27 mouse cellular contexts compared by ENCODE assay signal in the genomic region with DNA sequence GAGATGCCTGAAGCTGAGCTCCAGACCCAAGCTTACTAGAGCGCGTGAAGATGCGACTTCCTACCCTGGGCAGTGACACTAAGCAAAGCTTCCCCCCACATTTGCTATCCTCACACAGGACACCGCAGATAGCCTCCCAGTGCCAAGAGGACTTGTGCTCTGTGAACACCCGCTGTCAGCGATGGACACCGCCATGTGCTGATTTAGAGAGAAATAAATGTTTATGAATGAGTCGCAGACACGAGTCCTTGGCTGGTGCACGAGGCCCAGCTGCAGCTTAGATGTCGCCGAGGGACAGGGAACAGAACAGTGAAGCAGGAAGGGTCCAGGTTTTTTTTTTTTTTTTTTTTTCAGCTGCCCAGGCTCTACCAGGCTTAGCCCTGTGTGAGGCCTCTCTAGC. TPM values are rescaled to one million over a fixed set of nuclear protein-coding genes. Genes with fewer than 3 reads are reported as not detected.
A peak's percentile ranks its signal among the peaks of the same experiment; 100 is the strongest.
DNase-seq lines count a peak whose midpoint lies in the region; ATAC-seq lines count a peak whose summit lies in the region.
"Had no signal": no experiment of that assay in that cellular context is flagged by ENCODE, and none has a peak within 500 bp of the region (broad histone marks: within the 10 kb centered on the region; RNA-seq: fewer than 3 reads in every experiment).

No protein-coding gene starts in this region.

- no peak for DNase-seq in cerebellum, adult 11 months
- peak; percentile 42 for DNase-seq in left cerebral cortex, postnatal 4 days
- DNase-seq in left cerebral cortex, postnatal 25 days (ENCODE audit: low spot score in 2 of 2), result no peak
- DNase-seq in cerebellum, postnatal 25 days, result peak; percentile 18 to 38
- DNase-seq in adrenal gland, postnatal 14 days, result no peak
- DNase-seq: adrenal gland, adult 8-10 months; gastrocnemius, postnatal 10 days; kidney, adult 8-10 months; kidney, postnatal 4 days; liver, embryonic 13.5 days; lung, postnatal 36 days; right cerebral cortex, adult 18-20 months had no signal

- H3K4me3 ChIP-seq in neural tube, embryonic 13.5 days, result no peak overlapping the region
- H3K4me3 ChIP-seq in neural tube, embryonic 15.5 days (replicated peaks), result no peak overlapping the region
- H3K4me3 ChIP-seq: erythroblast, embryonic 14.5 days; heart, embryonic 15.5 days; limb, embryonic 10.5 days; limb, embryonic 15.5 days; liver, embryonic 13.5 days; lung, embryonic 15.5 days; stomach, embryonic 15.5 days had no signal

- no peak overlapping the region for H3K9ac ChIP-seq in neural tube, embryonic 13.5 days
- H3K9ac ChIP-seq in neural tube, embryonic 15.5 days (replicated peaks), result no peak overlapping the region
- H3K9ac ChIP-seq: heart, embryonic 15.5 days; limb, embryonic 15.5 days; liver, embryonic 13.5 days; lung, embryonic 15.5 days; stomach, embryonic 15.5 days had no signal

- no peaks in the 10 kb centered on the region for H3K36me3 ChIP-seq in neural tube, embryonic 13.5 days
- no peaks in the 10 kb centered on the region for H3K36me3 ChIP-seq in neural tube, embryonic 15.5 days
- H3K36me3 ChIP-seq: heart, embryonic 15.5 days; limb, embryonic 10.5 days; limb, embryonic 15.5 days; liver, embryonic 13.5 days; lung, embryonic 15.5 days; stomach, embryonic 15.5 days had no signal

- H3K27ac ChIP-seq in neural tube, embryonic 13.5 days (replicated peaks), result no peak overlapping the region
- no peak overlapping the region for H3K27ac ChIP-seq in neural tube, embryonic 15.5 days (replicated peaks)
- H3K27ac ChIP-seq: heart, embryonic 15.5 days; kidney, postnatal 0 days; limb, embryonic 10.5 days; limb, embryonic 15.5 days; liver, embryonic 13.5 days; lung, embryonic 15.5 days; stomach, embryonic 15.5 days had no signal

- WGBS in neural tube, embryonic 13.5 days, result 85% methylated on average over 12 of the region's 12 CpGs
- 64% methylated on average over 12 of the region's 12 CpGs for WGBS in neural tube, embryonic 15.5 days

- 0 out of 2 replicates have a peak, but pooled peaks have one; percentile 10 for ATAC-seq in cerebellum, adult (ENCODE audit: insufficient number of reproducible peaks, low FRiP score, low TSS enrichment)
- ATAC-seq in neural tube, embryonic 13.5 days (ENCODE audit: low read depth), result 0 out of 2 replicates have a peak, but pooled peaks have one; percentile 22
- no peak for ATAC-seq in neural tube, embryonic 15.5 days (ENCODE audit: low FRiP score)
- ATAC-seq: intestine, embryonic 16.5 days had no signal

- H3K4me2 ChIP-seq in neural tube, embryonic 13.5 days, result no peak overlapping the region
- H3K4me2 ChIP-seq in neural tube, embryonic 15.5 days, result no peak overlapping the region
- H3K4me2 ChIP-seq: heart, embryonic 15.5 days; limb, embryonic 15.5 days; liver, embryonic 13.5 days; lung, embryonic 15.5 days; midbrain, embryonic 11.5 days; stomach, embryonic 15.5 days had no signal

- H3K4me1 ChIP-seq in neural tube, embryonic 13.5 days (replicated peaks), result peaks cover 17% of the 10 kb centered on the region; the same call in 1 of the 2 replicates
- H3K4me1 ChIP-seq in neural tube, embryonic 15.5 days, result peaks cover 5% of the 10 kb centered on the region; the same call in 1 of the 2 replicates
- H3K4me1 ChIP-seq: heart, embryonic 15.5 days; limb, embryonic 10.5 days; limb, embryonic 15.5 days; liver, embryonic 13.5 days; lung, embryonic 15.5 days; stomach, embryonic 15.5 days had no signal

- intact Hi-C loops in left cerebral cortex, postnatal 4 days (cut with DNase I), result no loop called here
- intact Hi-C loops in left cerebral cortex, postnatal 25 days (cut with DNase I), result no loop called here

- no peaks in the 10 kb centered on the region for H3K9me3 ChIP-seq in neural tube, embryonic 13.5 days
- H3K9me3 ChIP-seq in neural tube, embryonic 15.5 days (replicated peaks), result no peaks in the 10 kb centered on the region
- H3K9me3 ChIP-seq: heart, embryonic 15.5 days; limb, embryonic 10.5 days; limb, embryonic 15.5 days; liver, embryonic 13.5 days; lung, embryonic 15.5 days; stomach, embryonic 15.5 days had no signal

- no peaks in the 10 kb centered on the region for H3K27me3 ChIP-seq in neural tube, embryonic 13.5 days
- no peaks in the 10 kb centered on the region for H3K27me3 ChIP-seq in neural tube, embryonic 15.5 days (replicated peaks)
- H3K27me3 ChIP-seq: CH12.LX; heart, embryonic 15.5 days; limb, embryonic 15.5 days; liver, embryonic 13.5 days; lung, embryonic 15.5 days; stomach, embryonic 15.5 days had no signal

RNA-seq across cellular contexts. Expression of gene Sod3, which starts 46.6 kb away (rescaled TPM):
- 1 to 10 TPM; 2.6 to 2.9 TPM for total RNA-seq in left cerebral cortex, postnatal 4 days (2021)
- 1 to 10 TPM; 6.9 to 8.6 TPM for total RNA-seq in left cerebral cortex, postnatal 25 days (2021)
- polyA plus RNA-seq in neural tube, embryonic 13.5 days (2015; fragmentation: Nextera tagmentation; extraction: Ambion mirVana), result 1.2 and 1.4 TPM in 2 replicates
- polyA plus RNA-seq in neural tube, embryonic 15.5 days (2015; fragmentation: Nextera tagmentation; extraction: Ambion mirVana), result 2.9 and 3.0 TPM in 2 replicates
- 99.4 and 116 TPM in 2 replicates for total RNA-seq in adrenal gland, postnatal 14 days (2021)
- total RNA-seq: CH12.LX; ES-E14; granulocyte monocyte progenitor cell, adult 5-6 weeks had no signal
- polyA plus RNA-seq: limb, embryonic 10.5 days had no signal

Comparison
In these comparisons a context has a peak if more than half of its experiments do, and no peak if none do; other contexts are left out.
1. DNase-seq: peak in left cerebral cortex, postnatal 4 days (single experiment) and cerebellum, postnatal 25 days (2 of 2); none in cerebellum, adult 11 months (single experiment), left cerebral cortex, postnatal 25 days (0 of 2) and adrenal gland, postnatal 14 days (single experiment).
2. RNA of gene Sod3, which starts 46.6 kb away (total RNA-seq): 99.4 to 116 TPM in adrenal gland, postnatal 14 days; 6.9 to 8.6 TPM in left cerebral cortex, postnatal 25 days and 2.6 to 2.9 TPM in left cerebral cortex, postnatal 4 days; every median in the first group is over 10 times any median in the second.